Mouse (Mus musculus) brain, embryonic 14.5 days (tissue): ENCODE results near the gene Ero1lb.
"Not testable (repeated sequence)": the region's sequence is repeated elsewhere in the genome, so short reads cannot be mapped to it uniquely, and the experiment has no call there.

Source experiments
- CTCF ChIP-seq: fragments of 200-500 bp; IDR thresholded peaks from 2 replicates; pipeline ENCODE4 v1.5.1; 2012; ENCODE audit warnings: inconsistent platforms, mild to moderate bottlenecking, moderate library complexity, borderline replicate concordance; ENCODE audit not compliant: insufficient read depth, insufficient read length; ENCODE audit errors: extremely low read depth
- POLR2A ChIP-seq: fragments of 200-500 bp; IDR thresholded peaks from 2 replicates; pipeline ENCODE4 v1.6.1; 2012; ENCODE audit warnings: mild to moderate bottlenecking, inconsistent platforms, borderline replicate concordance; ENCODE audit not compliant: poor library complexity, insufficient read depth, insufficient read length, severe bottlenecking; ENCODE audit errors: extremely low read depth

- not testable (repeated sequence) for TF ChIP-seq POLR2A, CTCF
Measured at GRCm38 (mm10) chr13:12642795-12643194, 77.1 kb downstream of the Ero1lb start.
